Mouse (Mus musculus) heart, postnatal 14 days (tissue): ENCODE measurements at regions not wholly inside any gene's neighbourhood (a gene's known extent, or its start where the extent isn't known, plus 50 kb on each side); places are given as distances from the start of the nearest gene placed in this dataset.

Experiments
- DNase-seq, 2 experiments: peaks; one replicate each; pipeline ENCODE4 v3.0.0; 2021 to 2022
- intact Hi-C: fragments of 180-260 bp; cut with DNase I; formaldehyde crosslinking; loops from one replicate; pipeline ENCODE4 v1.15.1; 2025

- intact Hi-C loops, result loop anchor here (10.0 kb wide), 2 partner anchors 152 to 342 kb away; partner anchors contain the start of gene Ccdc91
- DNase-seq, result no peak
Measured at GRCm38 (mm10) chr6:147816861-147817260, 230.2 kb upstream of the Far2 start.

- DNase-seq, result no peak
- intact Hi-C loops, result loop anchor here (10.0 kb wide), 2 partner anchors 152 to 342 kb away; partner anchors contain the start of gene Ccdc91
Measured at GRCm38 (mm10) chr6:147817262-147817661, 229.8 kb upstream of the Far2 start.

- intact Hi-C loops, result loop anchor here (10.0 kb wide), 1 partner anchor 133 kb away; no protein-coding TSS in a partner anchor
- DNase-seq, result peak; percentile 22 to 31
Measured at GRCm38 (mm10) chr6:147822215-147822614, 224.8 kb upstream of the Far2 start.

- intact Hi-C loops, result no loop called here
Measured at GRCm38 (mm10) chr6:147832521-147832920, 214.5 kb upstream of the Far2 start.

GRCm38 (mm10) chr6:147833501-147833900 is 213.6 kb upstream of the Far2 start:
- DNase-seq, result no peak
- intact Hi-C loops, result no loop called here

More at GRCm38 (mm10) chr6:147832521-147832920, 214.5 kb upstream of the Far2 start:
- DNase-seq, result no peak

- intact Hi-C loops, result no loop called here
- DNase-seq, result no peak
Measured at GRCm38 (mm10) chr6:147838846-147839245, 208.2 kb upstream of the Far2 start.

GRCm38 (mm10) chr6:147849988-147850387 is 197.1 kb upstream of the Far2 start:
- no peak for DNase-seq
- intact Hi-C loops, result no loop called here

GRCm38 (mm10) chr6:147861116-147861515 is 185.9 kb upstream of the Far2 start:
- no peak for DNase-seq
- intact Hi-C loops, result no loop called here

GRCm38 (mm10) chr6:147871033-147871432 is 176.0 kb upstream of the Far2 start:
- intact Hi-C loops, result no loop called here
- DNase-seq, result no peak

- no peak for DNase-seq
- intact Hi-C loops, result no loop called here
Measured at GRCm38 (mm10) chr6:147873173-147873572, 173.9 kb upstream of the Far2 start.

GRCm38 (mm10) chr6:147878485-147878884 is 168.6 kb upstream of the Far2 start:
- intact Hi-C loops, result no loop called here
- no peak for DNase-seq

GRCm38 (mm10) chr6:147885902-147886301 is 161.2 kb upstream of the Far2 start:
- no peak for DNase-seq
- intact Hi-C loops, result no loop called here

GRCm38 (mm10) chr6:147919697-147920096 is 127.4 kb upstream of the Far2 start:
- intact Hi-C loops, result no loop called here
- DNase-seq, result no peak

GRCm38 (mm10) chr6:147921091-147921490 is 126.0 kb upstream of the Far2 start:
- intact Hi-C loops, result no loop called here
- DNase-seq, result no peak

- no peak for DNase-seq
- intact Hi-C loops, result no loop called here
Measured at GRCm38 (mm10) chr6:147922506-147922905, 124.6 kb upstream of the Far2 start.

- intact Hi-C loops, result no loop called here
- no peak for DNase-seq
Measured at GRCm38 (mm10) chr6:147923246-147923645, 123.8 kb upstream of the Far2 start.

- no peak for DNase-seq
- intact Hi-C loops, result no loop called here
Measured at GRCm38 (mm10) chr6:147928951-147929350, 118.1 kb upstream of the Far2 start.

GRCm38 (mm10) chr6:147944020-147944419 is 103.0 kb upstream of the Far2 start:
- intact Hi-C loops, result no loop called here
- no peak for DNase-seq

GRCm38 (mm10) chr6:147944940-147945676 is 102.0 kb upstream of the Far2 start:
- intact Hi-C loops, result no loop called here
- no peak for DNase-seq

GRCm38 (mm10) chr6:147947997-147948396 is 99.1 kb upstream of the Far2 start:
- intact Hi-C loops, result no loop called here
- no peak for DNase-seq

GRCm38 (mm10) chr6:147951642-147952041 is 95.4 kb upstream of the Far2 start:
- intact Hi-C loops, result loop anchor here (5.0 to 10.0 kb wide), 6 partner anchors 127 to 1127 kb away; partner anchors contain the start of gene Pthlh
- no peak for DNase-seq

- no peak for DNase-seq
- intact Hi-C loops, result loop anchor here (5.0 to 10.0 kb wide), 6 partner anchors 128 to 1128 kb away; partner anchors contain the start of gene Pthlh
Measured at GRCm38 (mm10) chr6:147953058-147953679, 93.9 kb upstream of the Far2 start.
